Mouse (Mus musculus) stomach, postnatal 0 days (tissue): Measurements from ENCODE around the gene Olfr959. TPM values are rescaled to one million over a fixed set of nuclear protein-coding genes. Genes with fewer than 3 reads are reported as not detected.

ENCODE experiments used
- ATAC-seq: fragments of 200-750 bp; cut with Nextera tagmentation; 2 replicates; pipeline ENCODE4 v1.8.0; 2017; ENCODE audit not compliant: low FRiP score, low TSS enrichment
- DNase-seq: peaks from one replicate; pipeline ENCODE4 v3.0.0-alpha.2; 2016; ENCODE audit warnings: low spot score
- H3K27ac ChIP-seq: fragments of 300-500 bp; sonication (generic); replicated peaks from 2 replicates; pipeline ENCODE4 v1.5.1; 2014; ENCODE audit warnings: mild to moderate bottlenecking, control low read depth
- H3K27me3 ChIP-seq: fragments of 300-500 bp; sonication (generic); 2 replicates; pipeline ENCODE4 v1.6.1; 2014; ENCODE audit warnings: low read length; ENCODE audit not compliant: control insufficient read depth, insufficient read depth
- H3K36me3 ChIP-seq: fragments of 300-500 bp; sonication (generic); 2 replicates; pipeline ENCODE4 v1.6.1; 2014; ENCODE audit warnings: low read length, mixed read lengths; ENCODE audit not compliant: control insufficient read depth, insufficient read depth
- H3K4me1 ChIP-seq: fragments of 300-500 bp; sonication (generic); replicated peaks from 2 replicates; pipeline ENCODE4 v1.6.1; 2014; ENCODE audit warnings: antibody characterized with exemption; ENCODE audit not compliant: control insufficient read depth, insufficient read depth
- H3K4me2 ChIP-seq: fragments of 300-500 bp; sonication (generic); replicated peaks from 2 replicates; pipeline ENCODE4 v1.6.1; 2014; ENCODE audit warnings: low read depth, mild to moderate bottlenecking, control low read depth, moderate library complexity
- H3K4me3 ChIP-seq: fragments of 300-500 bp; sonication (generic); 2 replicates; pipeline ENCODE4 v1.5.1; 2014; ENCODE audit warnings: low read depth, low read length, control low read depth
- H3K9ac ChIP-seq: fragments of 300-500 bp; sonication (generic); 2 replicates; pipeline ENCODE4 v1.6.1; 2014; ENCODE audit warnings: mild to moderate bottlenecking, low read length, control low read depth, mixed read lengths
- H3K9me3 ChIP-seq: fragments of 300-500 bp; sonication (generic); 2 replicates; pipeline ENCODE4 v1.6.1; 2016; ENCODE audit warnings: low read length; ENCODE audit not compliant: control insufficient read depth
- CTCF ChIP-seq: IDR thresholded peaks from 2 replicates; pipeline ENCODE4 v1.5.1; 2016; ENCODE audit warnings: antibody characterized with exemption, low read depth, mild to moderate bottlenecking, moderate library complexity
- EP300 ChIP-seq: optimal IDR thresholded peaks from 2 replicates; pipeline ENCODE3; 2016; ENCODE audit warnings: antibody characterized with exemption
- WGBS: fragments of 180-500 bp; shearing (Covaris S2); extraction: QIAGEN DNeasy Blood & Tissue Kit; methylation state at CpG from one replicate; pipeline ENCODE4 v1.1.7; 2014; 5-methylcytosine and 5-hydroxymethylcytosine counted together
- polyA plus RNA-seq: library from polyadenylated mRNA; unstranded; fragments of >200 nt; fragmentation: Nextera tagmentation; extraction: Ambion mirVana; gene quantifications from 2 replicates; pipeline ENCODE4 v1.2.1, GENCODE M21; 2015

Olfr959 gene
- polyA plus RNA-seq, 1 experiment from 2014 or later, result not detected

GRCm38 (mm10) chr9:39608497-39608896 is 33.1 kb upstream of the Olfr959 start:
- Histone ChIP-seq H3K4me3 (no peak overlapping the region), H3K27me3 (no peaks in the 10 kb centered on the region), H3K9me3 (no peaks in the 10 kb centered on the region), H3K36me3 (no peaks in the 10 kb centered on the region), H3K9ac (no peak overlapping the region), H3K4me1 (no peaks in the 10 kb centered on the region), H3K27ac (no peak overlapping the region), H3K4me2 (no peak overlapping the region)
- TF ChIP-seq EP300 (no peak), CTCF (no peak)
- DNase-seq, result no peak
- no peak for ATAC-seq

DNA sequence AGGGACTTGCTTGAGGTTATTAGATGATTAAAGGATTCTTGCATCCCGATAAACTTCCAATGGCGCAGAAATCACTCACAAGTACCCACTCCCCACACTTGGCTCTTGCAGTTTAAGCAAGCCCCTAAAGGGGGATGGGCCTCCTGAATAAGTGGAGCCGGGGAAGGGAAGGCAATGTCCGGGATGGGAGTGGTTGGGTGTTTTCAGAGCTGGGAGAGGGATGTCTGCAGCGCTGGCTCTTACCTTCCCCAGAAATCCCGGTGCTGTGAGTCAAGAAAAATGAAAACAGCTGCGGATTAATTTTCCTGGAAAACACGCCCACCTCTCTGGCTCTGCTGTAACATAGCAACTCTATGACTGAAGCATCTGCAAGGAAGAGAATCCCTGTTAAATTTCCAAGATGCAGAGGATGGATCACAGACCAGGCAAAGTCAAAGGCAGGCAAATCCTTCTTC is 28.7 kb upstream of the Olfr959 start, which contains the start of gene AW551984:
AW551984 (minus strand) TSS at position 405 of the 455 bp plus-strand sequence.
- Histone ChIP-seq H3K9ac (0 out of 2 replicates have a peak within 1 kb of the TSS, but pooled peaks have one; percentile 18), H3K4me3 (peak within 1 kb of the TSS; percentile 34), H3K27ac (no peak within 1 kb of the TSS), H3K9me3 (no peaks in the 10 kb centered on the region), H3K36me3 (no peaks in the 10 kb centered on the region), H3K4me1 (no peaks in the 10 kb centered on the region), H3K27me3 (no peaks in the 10 kb centered on the region), H3K4me2 (peak within 1 kb of the TSS; percentile 62)
- TF ChIP-seq EP300, result no peak
- 0% methylated on average over 8 of the region's 8 CpGs for WGBS
- ATAC-seq (peak; percentile 65; the same call in 1 of the 2 replicates), DNase-seq (peak; percentile 23)

DNA sequence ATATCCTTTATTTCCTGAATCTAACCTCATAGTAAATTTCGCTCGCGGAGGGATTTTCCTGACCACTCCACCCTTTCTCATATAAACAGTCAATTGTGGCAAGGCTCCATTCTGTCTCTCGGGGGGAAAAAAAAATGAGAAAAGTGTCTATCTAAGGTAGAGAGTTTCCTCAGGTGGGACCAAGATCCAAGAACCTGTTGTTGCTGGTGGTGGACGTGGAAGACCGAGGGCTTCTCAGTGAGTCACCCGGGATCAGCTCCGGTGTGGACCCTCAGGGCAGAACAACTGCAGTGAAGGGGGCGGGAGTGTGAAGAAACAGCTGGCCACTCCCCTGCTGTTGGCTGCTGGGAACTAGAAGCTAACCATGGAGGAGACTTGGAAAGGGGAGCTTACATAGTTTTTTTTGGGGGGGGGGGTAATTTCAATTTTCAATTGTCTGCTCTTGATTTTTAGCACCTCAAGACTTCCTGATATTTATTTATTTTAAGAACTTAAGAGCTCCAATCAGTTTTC is 28.0 kb upstream of the Olfr959 start:
- Histone ChIP-seq H3K4me1 (no peaks in the 10 kb centered on the region), H3K4me2 (peak overlapping the region; percentile 62), H3K27me3 (no peaks in the 10 kb centered on the region), H3K27ac (no peak overlapping the region), H3K4me3 (peak overlapping the region; percentile 34), H3K9me3 (no peaks in the 10 kb centered on the region), H3K9ac (0 out of 2 replicates have a peak overlapping the region, but pooled peaks have one; percentile 18), H3K36me3 (no peaks in the 10 kb centered on the region)
- WGBS, result under 1% methylated on average over 9 of the region's 9 CpGs
- peak; percentile 33 for DNase-seq
- no peak for TF ChIP-seq CTCF
- TF ChIP-seq EP300, result no peak
- no peak for ATAC-seq

DNA sequence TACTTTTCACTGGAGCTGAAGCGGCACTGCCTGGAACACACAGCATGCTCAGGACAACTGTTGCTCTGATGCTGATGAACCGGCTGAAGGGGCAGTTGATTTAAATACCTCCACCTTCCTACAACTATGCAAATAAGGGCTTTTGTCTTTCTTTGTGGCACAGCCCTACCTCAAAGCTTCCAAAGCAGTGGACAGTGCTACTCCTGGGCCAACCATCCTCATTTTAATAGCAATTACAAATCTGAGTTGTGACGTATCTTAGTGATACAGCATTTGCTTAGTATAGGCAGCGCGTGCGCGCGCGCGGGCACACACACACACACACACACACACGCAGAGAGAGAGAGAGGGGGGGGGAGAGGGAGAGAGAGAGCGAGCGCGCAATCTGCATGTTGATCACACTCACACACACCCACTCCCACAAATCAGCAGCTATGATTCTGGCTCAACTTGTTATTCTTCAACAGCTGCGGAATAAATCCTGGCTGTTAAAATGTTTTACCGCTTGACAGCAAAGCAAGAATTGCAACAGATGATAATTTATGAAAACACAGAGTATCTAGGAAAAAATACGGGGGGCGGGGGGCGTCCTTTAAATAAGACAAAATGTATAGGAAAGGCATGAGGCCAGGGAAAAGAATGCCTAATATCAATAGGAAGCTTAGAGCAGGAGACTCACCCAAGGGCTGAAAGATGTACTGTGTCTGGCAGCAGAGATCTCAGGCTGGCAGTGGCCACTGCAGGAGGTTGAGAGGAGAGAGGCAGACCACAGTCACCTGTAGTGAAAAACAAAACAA is 27.4 kb upstream of the Olfr959 start:
- no peak overlapping the region for H3K27ac ChIP-seq
- H3K4me3 ChIP-seq, result peak overlapping the region; percentile 34
- no peaks in the 10 kb centered on the region for H3K4me1 ChIP-seq
- no peaks in the 10 kb centered on the region for H3K27me3 ChIP-seq
- 2% methylated on average over 19 of the region's 19 CpGs for WGBS
- 0 out of 2 replicates have a peak overlapping the region, but pooled peaks have one; percentile 18 for H3K9ac ChIP-seq
- DNase-seq, result peak; percentile 40
- peak; percentile 65; the same call in 1 of the 2 replicates for ATAC-seq
- no peaks in the 10 kb centered on the region for H3K36me3 ChIP-seq
- no peaks in the 10 kb centered on the region for H3K9me3 ChIP-seq
- peak overlapping the region; percentile 62 for H3K4me2 ChIP-seq
- TF ChIP-seq EP300 (no peak), CTCF (no peak)

- Histone ChIP-seq H3K9ac (no peak overlapping the region), H3K4me3 (no peak overlapping the region), H3K9me3 (no peaks in the 10 kb centered on the region), H3K4me1 (no peaks in the 10 kb centered on the region), H3K36me3 (no peaks in the 10 kb centered on the region), H3K27ac (no peak overlapping the region), H3K27me3 (no peaks in the 10 kb centered on the region), H3K4me2 (no peak overlapping the region)
- DNase-seq, result no peak
- WGBS, result 84% methylated on average over 5 of the region's 5 CpGs
- TF ChIP-seq EP300 (no peak), CTCF (no peak)
- no peak for ATAC-seq
Observed at GRCm38 (mm10) chr9:39577050-39577449, 1.7 kb upstream of the Olfr959 start.

GRCm38 (mm10) chr9:39558349-39558647 is 17.1 kb downstream of the Olfr959 start:
- no peak for TF ChIP-seq CTCF
- no peak for TF ChIP-seq EP300
- H3K27ac ChIP-seq, result no peak overlapping the region
- H3K27me3 ChIP-seq, result no peaks in the 10 kb centered on the region
- H3K9me3 ChIP-seq, result no peaks in the 10 kb centered on the region
- no peaks in the 10 kb centered on the region for H3K4me1 ChIP-seq
- DNase-seq, result no peak
- H3K36me3 ChIP-seq, result no peaks in the 10 kb centered on the region
- no peak overlapping the region for H3K4me2 ChIP-seq
- ATAC-seq, result no peak
- no peak overlapping the region for H3K4me3 ChIP-seq
- no peak overlapping the region for H3K9ac ChIP-seq
